Mouse (Mus musculus) lung, postnatal 0 days (tissue): ENCODE results near the gene Fam160a1.
A peak's percentile ranks its signal among the peaks of the same experiment; 100 is the strongest.

Experiments
- CTCF ChIP-seq: IDR thresholded peaks from 2 replicates; pipeline ENCODE4 v1.5.1; 2016; ENCODE audit warnings: antibody characterized with exemption, mild to moderate bottlenecking
- EP300 ChIP-seq: IDR thresholded peaks from 2 replicates; pipeline ENCODE4 v1.6.1; 2016; ENCODE audit warnings: antibody characterized with exemption, mild to moderate bottlenecking, control low read depth

GRCm38 (mm10) chr3:85618885-85619284 is 198.2 kb downstream of the Fam160a1 start:
- TF ChIP-seq CTCF (peak; percentile 46), EP300 (no peak)
